Mouse (Mus musculus) G1E (cell line): ENCODE data around the gene Pin1. TPM values are rescaled to one million over a fixed set of nuclear protein-coding genes. Genes with fewer than 3 reads are reported as not detected.
"Not testable (repeated sequence)": the region's sequence is repeated elsewhere in the genome, so short reads cannot be mapped to it uniquely, and the experiment has no call there.

Source experiments
- ATAC-seq: 2 replicates; pipeline ENCODE4 v1.8.0; 2016; ENCODE audit warnings: mild to moderate bottlenecking; ENCODE audit not compliant: insufficient number of reproducible peaks, poor library complexity, low FRiP score, severe bottlenecking; ENCODE audit errors: extremely low read depth
- DNase-seq: peaks from one replicate; pipeline ENCODE4 v3.0.0; 2012; ENCODE audit warnings: low spot score
- H3K27me3 ChIP-seq: 2 replicates; pipeline ENCODE4 v1.6.1; 2012; ENCODE audit warnings: mild to moderate bottlenecking, low read length, inconsistent platforms; ENCODE audit not compliant: insufficient read depth
- H3K36me3 ChIP-seq: replicated peaks from 2 replicates; pipeline ENCODE3; 2012; ENCODE audit warnings: mild to moderate bottlenecking, inconsistent platforms
- H3K4me1 ChIP-seq: 2 replicates; pipeline ENCODE4 v1.6.1; 2012; ENCODE audit warnings: low read depth, low read length, inconsistent platforms, mixed read lengths; ENCODE audit not compliant: insufficient read depth
- H3K4me3 ChIP-seq: 2 replicates; pipeline ENCODE4 v1.5.1; 2012; ENCODE audit warnings: low read depth, mild to moderate bottlenecking, inconsistent platforms, low read length, moderate library complexity, mixed read lengths
- H3K9me3 ChIP-seq: replicated peaks from 2 replicates; pipeline ENCODE4 v1.6.1; 2012; ENCODE audit warnings: inconsistent platforms
- CTCF ChIP-seq: IDR thresholded peaks from 2 replicates; pipeline ENCODE4 v1.5.1; 2012; ENCODE audit warnings: low read depth, low read length, inconsistent platforms, mixed read lengths
- GATA1 ChIP-seq: IDR thresholded peaks from 2 replicates; pipeline ENCODE4 v1.6.1; 2012; ENCODE audit warnings: borderline replicate concordance, low read length, inconsistent platforms, mixed read lengths
- GATA2 ChIP-seq: IDR thresholded peaks from 2 replicates; pipeline ENCODE4 v1.6.1; 2012; ENCODE audit warnings: low read depth, low read length, inconsistent platforms, borderline replicate concordance
- POLR2AphosphoS5 ChIP-seq: IDR thresholded peaks from 2 replicates; pipeline ENCODE4 v1.6.1; 2012; ENCODE audit warnings: low read depth, low read length, inconsistent platforms; ENCODE audit not compliant: insufficient replicate concordance
- TAL1 ChIP-seq: conservative IDR thresholded peaks from 2 replicates; pipeline ENCODE4 v1.6.1; 2012; ENCODE audit warnings: low read depth, low read length, inconsistent platforms, mixed read lengths
- polyA plus RNA-seq: library from polyadenylated mRNA; stranded (reverse); fragments of >175 nt; gene quantifications from 2 replicates; pipeline ENCODE4 v1.2.3, GENCODE M21; 2012
- total RNA-seq, 2 experiments: library from RNA; stranded (forward) in 1 of 2; stranded (reverse) in 1 of 2; fragments of 200-1000 nt in 1 of 2; fragments of >200 nt in 1 of 2; fragmentation: Nextera tagmentation in 1 of 2; gene quantifications; 2 replicates each; pipeline ENCODE4 v1.2.3; 2014 to 2017

Pin1 gene
- total and polyA plus RNA-seq, 3 experiments: 13.2 to 27.3 (median 17.0) TPM

DNA sequence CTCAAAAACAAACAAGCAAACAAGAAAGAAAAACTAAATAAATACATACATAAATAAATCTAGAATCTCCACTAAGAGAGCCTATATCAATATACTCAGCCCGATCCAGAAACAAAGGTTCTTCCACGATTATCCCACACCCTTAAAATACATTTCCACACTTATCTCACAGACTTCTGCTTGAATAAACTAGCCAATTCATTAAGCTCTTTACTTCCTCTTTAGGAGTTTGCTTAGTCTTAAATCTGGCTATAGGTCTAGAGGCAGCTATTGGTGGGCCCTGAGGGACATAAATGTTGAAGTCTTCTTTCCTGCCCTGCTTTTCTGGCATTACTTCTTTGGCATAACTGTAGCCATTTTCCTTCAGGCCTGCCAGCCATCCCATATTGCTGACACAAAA, 20.6 kb upstream of the Pin1 start:
- Histone ChIP-seq H3K4me1 (peaks cover 4% of the 10 kb centered on the region), H3K27me3 (no peaks in the 10 kb centered on the region), H3K4me3 (no peak overlapping the region), H3K36me3 (peaks cover 16% of the 10 kb centered on the region), H3K9me3 (no peaks in the 10 kb centered on the region)
- DNase-seq: no peak
- TF ChIP-seq CTCF (no peak), GATA2 (no peak), POLR2AphosphoS5 (no peak), GATA1 (no peak), TAL1 (no peak)
- no peak for ATAC-seq

DNA sequence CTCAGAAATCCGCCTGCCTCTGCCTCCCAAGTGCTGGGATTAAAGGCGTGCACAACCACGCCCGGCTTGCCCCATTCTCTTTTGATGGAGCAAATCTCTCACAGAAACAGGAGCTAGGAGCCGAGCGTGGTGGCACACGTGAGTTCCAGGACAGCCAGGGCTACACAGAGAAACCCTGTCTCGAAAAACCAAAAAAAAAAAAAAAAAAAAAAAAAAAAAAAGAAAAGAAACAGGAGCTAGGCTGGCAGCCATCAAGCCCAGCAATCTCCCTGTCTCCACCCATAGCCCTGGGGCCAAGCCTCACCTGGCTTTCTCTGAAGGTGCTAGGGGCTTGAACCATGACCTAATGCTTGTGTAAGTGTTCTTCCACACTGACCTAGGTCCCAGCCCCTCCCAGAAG, 16.2 kb upstream of the Pin1 start:
- not testable (repeated sequence) for H3K9me3 ChIP-seq, H3K27me3 ChIP-seq, ATAC-seq, H3K4me3 ChIP-seq, DNase-seq
- peaks cover 28% of the 10 kb centered on the region for H3K4me1 ChIP-seq
- H3K36me3 ChIP-seq: peaks cover 53% of the 10 kb centered on the region

DNA sequence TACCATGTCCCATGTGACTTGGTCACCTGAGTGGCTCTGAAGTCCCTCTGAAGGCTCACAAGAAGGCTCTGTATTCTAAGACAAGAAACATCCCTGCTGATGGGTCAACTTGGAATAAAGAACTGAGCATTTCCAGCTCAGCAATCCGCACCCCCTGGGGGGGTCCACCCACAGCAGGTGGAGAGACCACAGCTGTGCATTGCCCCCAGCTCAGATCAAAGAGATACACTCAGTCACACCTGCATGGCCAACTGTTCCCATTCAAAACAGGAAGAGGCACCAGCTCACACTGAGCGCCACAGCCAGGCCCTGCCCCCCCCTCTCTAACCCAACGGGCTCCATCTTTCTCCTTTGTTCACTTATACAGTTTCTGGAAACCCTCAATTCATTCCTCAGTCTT, 15.6 kb upstream of the Pin1 start:
- TF ChIP-seq POLR2AphosphoS5 (no peak), GATA2 (no peak)
- H3K36me3 ChIP-seq: peaks cover 59% of the 10 kb centered on the region
- no peak for ATAC-seq
- no peak overlapping the region for H3K4me3 ChIP-seq
- no peaks in the 10 kb centered on the region for H3K27me3 ChIP-seq
- H3K4me1 ChIP-seq: peaks cover 34% of the 10 kb centered on the region
- H3K9me3 ChIP-seq: no peaks in the 10 kb centered on the region
- DNase-seq: no peak

DNA sequence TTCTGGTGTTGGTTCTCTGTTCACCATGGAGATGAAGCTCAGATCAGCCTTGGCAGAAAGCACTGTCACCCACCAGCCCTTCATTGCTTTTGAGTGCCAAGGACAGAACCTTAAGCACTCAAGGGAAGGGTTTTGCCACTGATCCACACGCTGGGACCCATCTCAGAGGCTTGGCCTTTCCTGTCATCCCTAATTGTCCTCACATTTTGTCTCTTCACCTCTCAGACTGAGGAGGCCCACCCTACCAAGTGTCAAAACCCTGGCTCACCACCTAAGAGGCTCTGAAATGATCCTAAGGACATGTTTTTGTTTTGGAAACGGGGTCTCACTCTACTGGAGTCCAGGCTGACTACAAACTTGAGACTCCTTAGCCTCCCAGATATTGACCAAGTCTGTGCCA, 15.1 kb upstream of the Pin1 start:
- no peaks in the 10 kb centered on the region for H3K27me3 ChIP-seq
- no peak for TF ChIP-seq TAL1
- no peak for TF ChIP-seq CTCF
- TF ChIP-seq POLR2AphosphoS5: no peak
- TF ChIP-seq GATA1: no peak
- TF ChIP-seq GATA2: no peak
- H3K4me3 ChIP-seq: no peak overlapping the region
- no peaks in the 10 kb centered on the region for H3K9me3 ChIP-seq
- ATAC-seq: no peak
- peaks cover 63% of the 10 kb centered on the region for H3K36me3 ChIP-seq
- no peak for DNase-seq
- peaks cover 35% of the 10 kb centered on the region for H3K4me1 ChIP-seq

DNA sequence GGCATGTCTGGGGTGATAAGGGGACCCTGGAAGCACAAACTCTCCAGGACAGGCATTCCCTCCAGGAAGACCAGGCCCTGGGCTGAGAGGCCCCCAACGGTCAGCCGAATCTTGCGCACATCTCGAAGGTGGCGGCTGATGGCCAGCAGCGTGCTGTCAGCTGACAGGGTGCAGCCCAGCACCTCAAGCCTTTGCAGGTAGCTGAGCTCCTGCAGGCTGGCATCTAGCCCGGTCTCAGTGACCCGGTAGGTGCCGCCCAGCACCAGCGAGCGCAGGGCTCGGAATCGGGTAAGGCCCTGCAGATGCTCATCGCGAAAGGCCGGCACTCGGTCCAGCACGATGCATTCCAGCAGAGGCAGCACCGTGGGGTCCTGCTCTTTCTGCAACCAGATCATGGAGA, 13.3 kb upstream of the Pin1 start:
- H3K4me3 ChIP-seq: no peak overlapping the region
- H3K36me3 ChIP-seq: peaks cover 69% of the 10 kb centered on the region
- peaks cover 48% of the 10 kb centered on the region for H3K4me1 ChIP-seq
- H3K27me3 ChIP-seq: no peaks in the 10 kb centered on the region
- no peak for ATAC-seq
- no peaks in the 10 kb centered on the region for H3K9me3 ChIP-seq
- no peak for DNase-seq
- no peak for TF ChIP-seq GATA2
- no peak for TF ChIP-seq GATA1
- TF ChIP-seq CTCF: no peak
- TF ChIP-seq TAL1: no peak
- TF ChIP-seq POLR2AphosphoS5: no peak

DNA sequence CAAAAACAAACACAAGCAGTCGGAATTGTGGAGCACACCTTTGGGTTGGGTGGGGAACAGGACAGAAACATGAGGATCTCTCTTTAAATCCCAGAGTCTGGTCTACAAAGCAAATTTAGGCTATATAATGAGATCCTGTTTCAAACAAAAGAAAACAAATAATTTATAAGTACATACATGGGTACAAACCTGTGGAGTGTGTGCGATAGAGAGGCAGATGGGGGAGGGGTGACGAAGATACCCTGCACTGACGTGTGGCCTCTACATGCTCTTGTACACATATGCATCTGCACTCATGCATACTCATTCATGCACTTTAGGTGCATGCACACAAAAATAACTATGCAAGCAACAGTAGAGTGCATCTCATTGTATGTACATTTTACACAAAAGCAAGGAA, 12.4 kb upstream of the Pin1 start:
- no peak overlapping the region for H3K4me3 ChIP-seq
- no peak for ATAC-seq
- peaks cover 67% of the 10 kb centered on the region for H3K36me3 ChIP-seq

DNA sequence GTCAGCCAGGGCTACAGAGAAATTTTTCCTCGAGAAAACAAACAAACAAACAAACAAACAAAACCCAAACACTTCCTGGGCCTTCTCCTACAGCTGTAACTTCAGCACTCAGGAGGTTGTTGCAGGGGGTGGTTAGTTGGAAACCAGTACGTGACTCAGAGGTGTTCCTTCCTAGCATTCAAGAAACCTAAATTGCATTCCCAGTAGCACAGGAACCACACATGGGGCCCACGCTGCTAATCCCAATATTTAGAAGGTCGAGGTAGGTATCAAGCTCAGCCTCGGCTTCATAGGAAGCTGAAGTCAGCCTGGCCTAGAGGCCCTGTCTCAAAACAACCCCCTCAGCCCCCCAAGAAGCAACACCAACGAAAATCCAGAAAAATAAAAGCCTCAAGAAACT, 10.4 kb upstream of the Pin1 start:
- no peak for DNase-seq
- TF ChIP-seq TAL1 (no peak), GATA1 (no peak), CTCF (no peak), GATA2 (no peak), POLR2AphosphoS5 (no peak)
- no peaks in the 10 kb centered on the region for H3K27me3 ChIP-seq
- no peak for ATAC-seq
- peaks cover 61% of the 10 kb centered on the region for H3K4me1 ChIP-seq
- no peaks in the 10 kb centered on the region for H3K9me3 ChIP-seq
- peaks cover 57% of the 10 kb centered on the region for H3K36me3 ChIP-seq
- peak overlapping the region; percentile 92 for H3K4me3 ChIP-seq

More for the DNA sequence above, 12.4 kb upstream of the Pin1 start:
- no peaks in the 10 kb centered on the region for H3K9me3 ChIP-seq
- H3K4me1 ChIP-seq: peaks cover 52% of the 10 kb centered on the region
- DNase-seq: no peak
- TF ChIP-seq TAL1 (no peak), POLR2AphosphoS5 (no peak), GATA2 (no peak), CTCF (no peak), GATA1 (no peak)
- H3K27me3 ChIP-seq: no peaks in the 10 kb centered on the region
